Mouse (Mus musculus) retina, postnatal 1 day (tissue): Measurements from ENCODE around the gene Krtap17-1.

Experiments used
- DNase-seq: peaks from one replicate; pipeline ENCODE4 v3.0.0-alpha.2; 2012

Gene Krtap17-1

GRCm38 (mm10) chr11:99993620-99994383 lies at the start of gene Krtap17-1:
Gene Krtap17-1, minus strand, starts transcription at chr11:99993994.
- DNase-seq, result peak; percentile 12

- DNase-seq, result no peak
Measured at GRCm38 (mm10) chr11:100041454-100041853, 47.7 kb upstream of the Krtap17-1 start, which contains the start of gene Krt34. Gene Krt34, minus strand, starts transcription at chr11:100041554.

GRCm38 (mm10) chr11:100029768-100030167 lies 36.0 kb upstream of the Krtap17-1 start, which contains the start of gene Krt33b:
Gene Krt33b, minus strand, starts transcription at chr11:100029868.
- no peak for DNase-seq

- no peak for DNase-seq
Measured at GRCm38 (mm10) chr11:100021438-100021837, 27.6 kb upstream of the Krtap17-1 start.

GRCm38 (mm10) chr11:100019466-100019865 lies 25.7 kb upstream of the Krtap17-1 start:
- no peak for DNase-seq

- no peak for DNase-seq
Measured at GRCm38 (mm10) chr11:100016112-100016511, 22.3 kb upstream of the Krtap17-1 start, which contains the start of gene Krt33a. Gene Krt33a, minus strand, starts transcription at chr11:100016212.

GRCm38 (mm10) chr11:100013691-100014171 lies 19.9 kb upstream of the Krtap17-1 start:
- DNase-seq, result no peak

- no peak for DNase-seq
Measured at GRCm38 (mm10) chr11:100010682-100011081, 16.9 kb upstream of the Krtap17-1 start.

GRCm38 (mm10) chr11:100008336-100008735 lies 14.5 kb upstream of the Krtap17-1 start:
- DNase-seq, result no peak

- DNase-seq, result peak; percentile 14
Measured at GRCm38 (mm10) chr11:100006624-100007023, 12.8 kb upstream of the Krtap17-1 start.

GRCm38 (mm10) chr11:100005905-100006304 lies 12.1 kb upstream of the Krtap17-1 start:
- no peak for DNase-seq

GRCm38 (mm10) chr11:100004846-100005245 lies 11.1 kb upstream of the Krtap17-1 start:
- peak; percentile 63 for DNase-seq

GRCm38 (mm10) chr11:99999091-99999490 lies 5.3 kb upstream of the Krtap17-1 start:
- DNase-seq, result no peak

GRCm38 (mm10) chr11:99994384-99994661 lies 529 bp upstream of the Krtap17-1 start:
- DNase-seq, result no peak

- no peak for DNase-seq
Measured at GRCm38 (mm10) chr11:99990571-99990970, 3.2 kb downstream of the Krtap17-1 start.

- DNase-seq, result no peak
Measured at GRCm38 (mm10) chr11:99989881-99990405, 3.9 kb downstream of the Krtap17-1 start.

- no peak for DNase-seq
Measured at GRCm38 (mm10) chr11:99988530-99988929, 5.3 kb downstream of the Krtap17-1 start.

- no peak for DNase-seq
Measured at GRCm38 (mm10) chr11:99986180-99986647, 7.6 kb downstream of the Krtap17-1 start, which contains the start of gene Krtap16-1. Gene Krtap16-1, minus strand, starts transcription at chr11:99986597.

GRCm38 (mm10) chr11:99985291-99986092 lies 8.3 kb downstream of the Krtap17-1 start:
- DNase-seq, result peak; percentile 72

- no peak for DNase-seq
Measured at GRCm38 (mm10) chr11:99983442-99983841, 10.4 kb downstream of the Krtap17-1 start.

GRCm38 (mm10) chr11:99982731-99983130 lies 11.1 kb downstream of the Krtap17-1 start:
- no peak for DNase-seq

- DNase-seq, result no peak
Measured at GRCm38 (mm10) chr11:99978953-99979352, 14.8 kb downstream of the Krtap17-1 start, which contains the start of gene Krtap29-1. Gene Krtap29-1, minus strand, starts transcription at chr11:99979053.

GRCm38 (mm10) chr11:99965961-99966360 lies 27.8 kb downstream of the Krtap17-1 start:
- no peak for DNase-seq
